Mouse (Mus musculus): ENCODE results near the gene Ssh3. TPM values are rescaled to one million over a fixed set of nuclear protein-coding genes. Genes with fewer than 3 reads are reported as not detected.
"Not testable (repeated sequence)": the region's sequence is repeated elsewhere in the genome, so short reads cannot be mapped to it uniquely, and the experiment has no call there.

Ssh3 gene
- polyA plus RNA-seq, 1 experiment = 9.2 TPM

DNA sequence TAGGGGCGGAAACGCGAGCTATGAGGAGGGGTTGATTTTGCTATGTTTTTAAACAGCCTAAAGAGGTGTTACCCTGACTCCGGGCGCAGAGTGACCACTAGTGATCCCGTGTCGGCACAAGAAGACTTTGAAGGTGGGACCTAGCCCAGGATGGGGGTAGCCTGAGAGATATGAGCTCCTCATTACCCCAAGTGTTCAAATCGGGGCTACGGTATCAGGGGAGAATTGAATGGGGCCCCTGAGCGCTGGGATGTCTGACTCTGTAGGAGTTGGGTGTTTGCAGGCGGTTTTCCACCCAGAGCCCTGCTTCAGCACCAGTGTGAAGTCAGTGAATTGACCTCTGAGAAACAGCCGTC, 11.1 kb downstream of the Ssh3 start:
- Histone ChIP-seq H3K9ac (ENCODE audit: low read depth, poor library complexity, severe bottlenecking) (peak overlapping the region; percentile 12), H3K9me3 (replicated peaks; ENCODE audit: control insufficient read depth, insufficient read depth, low read length, poor library complexity, severe bottlenecking) (no peaks in the 10 kb centered on the region), H3K4me1 (ENCODE audit: control insufficient read depth, insufficient read depth, low read length) (no peaks in the 10 kb centered on the region), H3K27me3 (ENCODE audit: control insufficient read depth, insufficient read depth, low read length, poor library complexity, severe bottlenecking) (no peaks in the 10 kb centered on the region), H3K36me3 (ENCODE audit: control insufficient read depth, insufficient read depth, low read length, poor library complexity, severe bottlenecking) (no peaks in the 10 kb centered on the region), H3K4me3 (ENCODE audit: low read depth, low read length) (peak overlapping the region; percentile 48), H3K27ac (ENCODE audit: insufficient read depth, low read length) (no peak overlapping the region)
- TF ChIP-seq POLR2A (IDR thresholded peaks at IDR 0.05; ENCODE audit: insufficient read depth, low read length) (no peak), CTCF (IDR thresholded peaks at IDR 0.05; ENCODE audit: low read depth, low read length) (no peak), EP300 (IDR thresholded peaks at IDR 0.05; ENCODE audit: insufficient read depth, low read depth, low read length) (no peak)

DNA sequence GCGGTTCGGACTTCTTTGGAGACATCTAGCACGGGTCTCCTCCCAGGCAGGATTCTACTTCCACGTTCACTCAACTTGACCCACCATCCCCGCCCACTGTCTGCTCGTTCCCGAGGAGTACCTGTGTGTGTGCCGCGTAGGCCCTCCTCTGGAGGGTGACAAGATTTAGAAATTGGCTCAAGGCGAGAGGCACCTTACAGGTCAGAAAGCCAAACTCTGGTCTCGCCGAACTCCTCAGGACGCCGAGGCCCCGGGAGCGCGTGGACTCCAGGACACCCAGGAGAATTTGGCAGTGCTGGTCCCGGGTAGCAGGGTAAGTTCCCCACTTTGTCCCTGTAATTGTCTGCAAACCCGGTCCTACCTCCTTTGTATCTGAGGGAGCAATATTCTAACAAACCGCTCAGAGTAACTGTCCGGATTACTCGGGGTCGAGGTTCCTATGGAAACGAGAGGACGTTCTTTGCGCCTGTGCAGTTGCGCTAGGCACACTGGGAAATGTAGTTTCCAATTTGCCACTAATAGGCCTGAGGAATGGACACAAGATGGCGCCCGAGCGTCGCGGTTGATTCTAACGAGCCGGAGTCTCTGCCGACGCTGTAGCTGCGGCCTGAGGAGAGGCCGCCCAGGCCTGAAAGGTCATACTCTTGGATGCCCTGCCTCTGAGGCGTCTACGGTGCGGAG, 11.6 kb downstream of the Ssh3 start:
- H3K36me3 ChIP-seq (ENCODE audit: control insufficient read depth, insufficient read depth, low read length, poor library complexity, severe bottlenecking) = no peaks in the 10 kb centered on the region
- no peak overlapping the region for H3K27ac ChIP-seq (ENCODE audit: insufficient read depth, low read length)
- H3K9ac ChIP-seq (ENCODE audit: low read depth, poor library complexity, severe bottlenecking) = peak overlapping the region; percentile 20
- H3K4me1 ChIP-seq (ENCODE audit: control insufficient read depth, insufficient read depth, low read length) = no peaks in the 10 kb centered on the region
- no peaks in the 10 kb centered on the region for H3K9me3 ChIP-seq (replicated peaks; ENCODE audit: control insufficient read depth, insufficient read depth, low read length, poor library complexity, severe bottlenecking)
- 0 out of 2 replicates have a peak, but pooled peaks have one; percentile 52 for TF ChIP-seq EP300 (IDR thresholded peaks at IDR 0.05; ENCODE audit: insufficient read depth, low read depth, low read length)
- peak; percentile 90 for TF ChIP-seq CTCF (IDR thresholded peaks at IDR 0.05; ENCODE audit: low read depth, low read length)
- no peak for TF ChIP-seq POLR2A (IDR thresholded peaks at IDR 0.05; ENCODE audit: insufficient read depth, low read length)
- H3K27me3 ChIP-seq (ENCODE audit: control insufficient read depth, insufficient read depth, low read length, poor library complexity, severe bottlenecking) = no peaks in the 10 kb centered on the region
- peak overlapping the region; percentile 69 for H3K4me3 ChIP-seq (ENCODE audit: low read depth, low read length)

DNA sequence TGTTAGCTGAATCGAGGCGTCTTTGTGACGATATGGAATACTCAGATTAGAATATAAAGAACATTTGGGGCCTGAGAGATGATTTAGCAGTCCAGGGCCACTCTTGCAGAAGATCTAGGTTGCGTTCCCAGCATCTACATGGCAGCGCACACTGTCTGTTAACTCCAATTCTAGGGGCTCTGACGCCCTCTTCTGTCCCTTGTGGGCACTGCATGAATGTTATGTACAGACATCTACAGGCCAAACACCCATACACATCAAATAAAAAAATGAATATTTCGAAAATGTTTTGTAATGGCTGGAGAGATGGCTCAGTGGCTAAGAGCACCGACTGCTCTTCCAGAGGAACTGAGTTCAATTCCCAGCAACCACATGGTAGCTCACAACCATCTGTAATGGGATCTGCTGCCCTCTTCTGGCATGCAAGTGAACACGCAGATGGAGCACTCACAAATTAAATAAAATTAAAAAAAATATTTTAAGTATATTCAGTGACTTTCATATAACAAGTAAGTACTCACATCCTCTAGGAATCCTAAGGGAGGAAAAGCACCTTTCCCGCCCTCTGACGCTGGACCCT, 13.3 kb downstream of the Ssh3 start:
- Histone ChIP-seq H3K36me3 (ENCODE audit: control insufficient read depth, insufficient read depth, low read length, poor library complexity, severe bottlenecking) (no peaks in the 10 kb centered on the region), H3K9ac (ENCODE audit: low read depth, poor library complexity, severe bottlenecking) (no peak overlapping the region), H3K9me3 (replicated peaks; ENCODE audit: control insufficient read depth, insufficient read depth, low read length, poor library complexity, severe bottlenecking) (no peaks in the 10 kb centered on the region), H3K4me3 (ENCODE audit: low read depth, low read length) (no peak overlapping the region), H3K27me3 (ENCODE audit: control insufficient read depth, insufficient read depth, low read length, poor library complexity, severe bottlenecking) (no peaks in the 10 kb centered on the region), H3K27ac (ENCODE audit: insufficient read depth, low read length) (no peak overlapping the region), H3K4me1 (ENCODE audit: control insufficient read depth, insufficient read depth, low read length) (no peaks in the 10 kb centered on the region)
- TF ChIP-seq EP300 (IDR thresholded peaks at IDR 0.05; ENCODE audit: insufficient read depth, low read depth, low read length) = no peak
- TF ChIP-seq CTCF (IDR thresholded peaks at IDR 0.05; ENCODE audit: low read depth, low read length) = peak; percentile 52
- no peak for TF ChIP-seq POLR2A (IDR thresholded peaks at IDR 0.05; ENCODE audit: insufficient read depth, low read length)

DNA sequence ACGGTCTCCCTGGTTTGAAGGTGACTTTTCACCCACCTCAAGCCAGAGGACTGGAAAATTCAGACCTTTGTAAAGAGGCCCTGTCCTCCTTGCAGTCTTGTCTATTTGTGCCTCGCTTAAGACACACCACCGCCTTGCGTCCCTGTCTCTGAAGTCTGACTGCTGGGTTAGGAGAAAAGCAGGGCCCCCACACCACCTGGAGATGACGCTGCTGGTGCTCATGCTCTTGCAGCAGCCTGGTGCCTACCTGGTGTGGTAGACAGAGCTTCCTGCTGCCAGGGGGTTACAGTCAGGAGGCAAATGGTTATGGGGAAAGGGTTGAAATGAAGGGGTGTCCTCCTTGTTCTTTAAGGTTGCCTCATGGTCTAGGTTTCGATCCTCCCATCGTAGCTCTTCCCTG, 14.8 kb downstream of the Ssh3 start:
- TF ChIP-seq POLR2A (IDR thresholded peaks at IDR 0.05; ENCODE audit: insufficient read depth, low read length) (no peak), EP300 (IDR thresholded peaks at IDR 0.05; ENCODE audit: insufficient read depth, low read depth, low read length) (no peak), CTCF (IDR thresholded peaks at IDR 0.05; ENCODE audit: low read depth, low read length) (no peak)
- Histone ChIP-seq H3K9me3 (replicated peaks; ENCODE audit: control insufficient read depth, insufficient read depth, low read length, poor library complexity, severe bottlenecking) (no peaks in the 10 kb centered on the region), H3K4me1 (ENCODE audit: control insufficient read depth, insufficient read depth, low read length) (no peaks in the 10 kb centered on the region), H3K27ac (ENCODE audit: insufficient read depth, low read length) (no peak overlapping the region), H3K36me3 (ENCODE audit: control insufficient read depth, insufficient read depth, low read length, poor library complexity, severe bottlenecking) (no peaks in the 10 kb centered on the region), H3K27me3 (ENCODE audit: control insufficient read depth, insufficient read depth, low read length, poor library complexity, severe bottlenecking) (no peaks in the 10 kb centered on the region), H3K9ac (ENCODE audit: low read depth, poor library complexity, severe bottlenecking) (no peak overlapping the region), H3K4me3 (ENCODE audit: low read depth, low read length) (no peak overlapping the region)

DNA sequence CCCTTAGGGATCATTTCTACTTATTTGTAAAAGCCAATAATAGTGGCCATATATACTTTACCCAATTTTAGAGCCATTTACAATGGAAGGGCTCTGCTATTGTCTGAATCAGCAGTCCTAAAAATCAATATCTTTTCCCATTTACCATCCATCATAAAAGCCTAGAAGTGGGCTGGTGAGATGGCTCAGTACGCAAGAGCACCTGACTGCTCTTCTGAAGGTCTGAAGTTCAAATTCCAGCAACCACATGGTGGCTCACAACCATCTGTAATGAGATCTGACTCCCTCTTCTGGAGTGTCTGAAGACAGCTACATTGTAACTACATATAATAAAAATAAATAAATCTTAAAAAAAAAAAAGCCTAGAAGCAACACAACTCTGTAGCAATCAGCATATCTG, 20.3 kb downstream of the Ssh3 start:
- not testable (repeated sequence) for H3K4me3 ChIP-seq (ENCODE audit: low read depth, low read length)

DNA sequence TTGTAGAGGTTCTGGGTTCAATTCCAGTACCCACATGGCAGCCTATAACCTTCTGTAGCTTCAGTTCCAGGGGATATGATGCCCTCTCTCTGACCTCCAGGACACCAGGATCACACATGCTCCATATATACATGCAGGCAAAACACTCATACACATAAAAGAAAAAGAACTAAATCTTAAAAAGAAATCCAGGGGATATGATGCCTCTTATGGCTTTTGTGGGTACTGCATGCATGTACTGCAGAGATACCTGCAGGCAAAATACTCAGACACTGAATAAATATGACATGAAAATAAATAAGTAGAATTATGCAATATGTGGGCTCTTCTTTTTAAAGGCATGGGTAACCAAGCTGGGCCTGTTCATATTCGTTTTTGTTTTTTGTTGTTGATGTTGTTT, 22.0 kb downstream of the Ssh3 start:
- TF ChIP-seq CTCF (IDR thresholded peaks at IDR 0.05; ENCODE audit: low read depth, low read length) = no peak
- no peak for TF ChIP-seq EP300 (IDR thresholded peaks at IDR 0.05; ENCODE audit: insufficient read depth, low read depth, low read length)
- no peak for TF ChIP-seq POLR2A (IDR thresholded peaks at IDR 0.05; ENCODE audit: insufficient read depth, low read length)
- Histone ChIP-seq H3K36me3 (ENCODE audit: control insufficient read depth, insufficient read depth, low read length, poor library complexity, severe bottlenecking) (no peaks in the 10 kb centered on the region), H3K27me3 (ENCODE audit: control insufficient read depth, insufficient read depth, low read length, poor library complexity, severe bottlenecking) (no peaks in the 10 kb centered on the region), H3K4me1 (ENCODE audit: control insufficient read depth, insufficient read depth, low read length) (no peaks in the 10 kb centered on the region), H3K9me3 (replicated peaks; ENCODE audit: control insufficient read depth, insufficient read depth, low read length, poor library complexity, severe bottlenecking) (no peaks in the 10 kb centered on the region), H3K4me3 (ENCODE audit: low read depth, low read length) (no peak overlapping the region), H3K9ac (ENCODE audit: low read depth, poor library complexity, severe bottlenecking) (no peak overlapping the region), H3K27ac (ENCODE audit: insufficient read depth, low read length) (no peak overlapping the region)

More for the DNA sequence above, 20.3 kb downstream of the Ssh3 start:
- not testable (repeated sequence) for H3K9me3 ChIP-seq (replicated peaks; ENCODE audit: control insufficient read depth, insufficient read depth, low read length, poor library complexity, severe bottlenecking); H3K9ac ChIP-seq (ENCODE audit: low read depth, poor library complexity, severe bottlenecking); H3K36me3 ChIP-seq (ENCODE audit: control insufficient read depth, insufficient read depth, low read length, poor library complexity, severe bottlenecking); H3K4me1 ChIP-seq (ENCODE audit: control insufficient read depth, insufficient read depth, low read length); H3K27me3 ChIP-seq (ENCODE audit: control insufficient read depth, insufficient read depth, low read length, poor library complexity, severe bottlenecking); H3K27ac ChIP-seq (ENCODE audit: insufficient read depth, low read length)
